Mouse (Mus musculus) R1 (cell line): Measurements from ENCODE around the gene Cd248.
A peak's percentile ranks its signal among the peaks of the same experiment; 100 is the strongest.
"Not testable (repeated sequence)": the region's sequence is repeated elsewhere in the genome, so short reads cannot be mapped to it uniquely, and the experiment has no call there.

Source experiments
- DNase-seq: peaks from one replicate; pipeline ENCODE4 v3.0.0-alpha.2; 2018; ENCODE audit warnings: low read depth, low spot score

Cd248 gene

GRCm38 (mm10) chr19:5073518-5073917, 5.6 kb downstream of the Cd248 start:
- DNase-seq, result no peak

- no peak for DNase-seq
Measured at GRCm38 (mm10) chr19:5079279-5079678, 11.4 kb downstream of the Cd248 start.

GRCm38 (mm10) chr19:5082005-5082404, 14.1 kb downstream of the Cd248 start:
- DNase-seq, result no peak

- DNase-seq, result no peak
Measured at GRCm38 (mm10) chr19:5082596-5082995, 14.7 kb downstream of the Cd248 start.

- no peak for DNase-seq
Measured at GRCm38 (mm10) chr19:5083961-5084833, 16.3 kb downstream of the Cd248 start.

- DNase-seq, result no peak
Measured at GRCm38 (mm10) chr19:5084834-5085144, 16.9 kb downstream of the Cd248 start.

GRCm38 (mm10) chr19:5085145-5085863, 17.4 kb downstream of the Cd248 start, which contains the start of gene Tmem151a:
Tmem151a (minus strand) TSS chr19:5085531.
- DNase-seq, result no peak

GRCm38 (mm10) chr19:5086533-5086932, 18.7 kb downstream of the Cd248 start:
- not testable (repeated sequence) for DNase-seq

- peak; percentile 100 for DNase-seq
Measured at GRCm38 (mm10) chr19:5087884-5088728, 20.2 kb downstream of the Cd248 start, which contains the start of gene Yif1a. Yif1a (plus strand) TSS chr19:5088538.

- no peak for DNase-seq
Measured at GRCm38 (mm10) chr19:5089324-5089723, 21.4 kb downstream of the Cd248 start.

GRCm38 (mm10) chr19:5092083-5092482, 24.2 kb downstream of the Cd248 start:
- DNase-seq, result no peak

- no peak for DNase-seq
Measured at GRCm38 (mm10) chr19:5093481-5094242, 25.8 kb downstream of the Cd248 start.

- peak; percentile 97 for DNase-seq
Measured at GRCm38 (mm10) chr19:5094243-5094632, 26.4 kb downstream of the Cd248 start.

GRCm38 (mm10) chr19:5094746-5095417, 27.0 kb downstream of the Cd248 start:
- no peak for DNase-seq

GRCm38 (mm10) chr19:5095887-5096474, 28.1 kb downstream of the Cd248 start:
- DNase-seq, result no peak

GRCm38 (mm10) chr19:5097521-5098362, 29.9 kb downstream of the Cd248 start:
- DNase-seq, result no peak

GRCm38 (mm10) chr19:5098363-5099143, 30.7 kb downstream of the Cd248 start, which contains the start of gene Cnih2:
Cnih2 (minus strand) TSS chr19:5098521.
- peak; percentile 59 for DNase-seq

GRCm38 (mm10) chr19:5106074-5106473, 38.2 kb downstream of the Cd248 start:
- DNase-seq, result no peak
